Mouse (Mus musculus) lung, postnatal 0 days (tissue): Measurements from ENCODE around the gene Nbea.

Source experiments
- CTCF ChIP-seq: IDR thresholded peaks from 2 replicates; pipeline ENCODE4 v1.5.1; 2016; ENCODE audit warnings: antibody characterized with exemption, mild to moderate bottlenecking
- EP300 ChIP-seq: IDR thresholded peaks from 2 replicates; pipeline ENCODE4 v1.6.1; 2016; ENCODE audit warnings: antibody characterized with exemption, mild to moderate bottlenecking, control low read depth

- TF ChIP-seq CTCF (no peak), EP300 (no peak)
These were observed 518.8 kb downstream of the Nbea start for GRCm38 (mm10) chr3:55664713-55665112.
